Mouse (Mus musculus) ES-Bruce4 (cell line): Measurements from ENCODE around the gene Ddx59.

Experiments
- CTCF ChIP-seq: IDR thresholded peaks from one replicate; pipeline ENCODE4 v1.8.1; 2011; ENCODE audit warnings: low read depth, low read length
- POLR2A ChIP-seq: IDR thresholded peaks from one replicate; pipeline ENCODE4 v1.8.1; 2011; ENCODE audit warnings: low read length; ENCODE audit not compliant: insufficient read depth

DNA sequence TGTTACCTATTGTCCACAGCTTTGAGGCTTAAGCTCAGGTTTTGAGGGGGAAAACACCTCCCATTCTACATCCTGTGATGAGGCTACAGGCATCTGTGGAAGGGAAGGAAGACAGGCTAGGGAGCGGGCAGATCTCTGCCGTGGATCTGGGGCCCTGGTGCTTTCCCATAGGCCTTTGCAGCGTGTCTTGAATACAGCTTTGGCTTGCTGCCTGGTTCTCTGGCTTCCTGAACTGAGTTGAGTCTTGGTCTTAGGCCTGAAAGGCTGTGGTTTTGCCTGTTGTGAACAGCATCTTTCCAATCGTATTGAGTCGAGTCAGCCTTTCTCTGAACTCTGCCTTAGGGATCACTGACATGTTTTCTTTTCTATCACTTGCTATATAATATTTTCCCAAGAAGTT, 33.5 kb upstream of the Ddx59 start:
- TF ChIP-seq POLR2A (no peak), CTCF (no peak)
